Mouse (Mus musculus) cerebellum, adult 2 months (tissue): ENCODE data around the gene Slc9a3r1.

Experiments
- CTCF ChIP-seq: fragments of 200-500 bp; IDR thresholded peaks from 2 replicates; pipeline ENCODE4 v1.5.1; 2011; ENCODE audit warnings: low read depth, mild to moderate bottlenecking, control low read depth, low read length, moderate library complexity, borderline replicate concordance; ENCODE audit not compliant: insufficient read depth
- POLR2A ChIP-seq: fragments of 200-500 bp; IDR thresholded peaks from 2 replicates; pipeline ENCODE4 v1.6.1; 2011; ENCODE audit warnings: low read length, control low read depth, borderline replicate concordance; ENCODE audit not compliant: insufficient read depth

GRCm38 (mm10) chr11:115224889-115225288 is 61.7 kb downstream of the Slc9a3r1 start:
- no peak for TF ChIP-seq POLR2A
- TF ChIP-seq CTCF: peak; percentile 57; the same call in 1 of the 2 replicates
